Mouse (Mus musculus): ENCODE measurements around the gene Dyrk3. TPM values are rescaled to one million over a fixed set of nuclear protein-coding genes. Genes with fewer than 3 reads are reported as not detected.

The Dyrk3 gene
- polyA plus RNA-seq (2012; rRNA removed; ENCODE audit: low replicate concordance), result 0.17 and 3.6 TPM in 2 replicates

DNA sequence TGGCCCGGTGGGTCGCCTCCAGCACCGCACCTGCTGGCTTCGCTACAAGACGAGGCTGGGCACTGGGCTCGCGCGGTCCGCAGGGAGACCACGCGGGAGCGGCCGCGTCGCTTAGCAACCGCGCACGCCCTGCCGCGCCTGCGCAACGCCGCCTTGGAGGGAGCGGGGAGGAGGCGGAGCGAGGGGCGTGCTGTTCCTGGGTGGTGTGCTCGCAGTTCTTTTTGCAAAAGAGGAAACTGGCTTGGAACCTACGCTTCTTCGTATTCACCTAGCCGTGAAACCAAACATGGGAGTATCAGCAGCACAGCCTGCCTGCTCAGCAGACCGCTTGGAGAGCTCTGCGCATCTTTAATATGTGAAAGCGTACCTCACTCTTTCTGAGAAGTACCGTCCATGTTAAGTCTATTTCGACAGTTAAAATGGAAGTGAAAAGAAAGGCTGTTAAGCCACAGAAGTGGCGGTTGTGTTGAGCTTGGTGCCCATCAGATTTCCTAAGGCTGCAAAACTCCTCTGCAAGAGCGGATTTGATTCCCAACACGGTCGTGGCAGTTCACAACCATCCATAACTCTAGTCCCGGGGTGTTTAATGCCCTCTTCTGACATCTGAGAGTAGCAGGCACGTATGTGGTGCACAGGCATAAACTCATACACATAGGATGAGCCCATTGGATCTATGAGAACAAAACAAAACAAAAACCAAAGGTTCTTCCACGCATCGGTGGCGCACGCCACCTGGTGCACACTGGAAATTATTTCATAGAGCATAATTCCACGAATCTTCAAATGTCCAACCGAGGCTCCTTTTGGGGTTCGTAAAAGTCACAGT is at the start of gene Dyrk3:
Gene Dyrk3 (minus strand): TSS at position 150 of the 826 bp plus-strand sequence.

DNA sequence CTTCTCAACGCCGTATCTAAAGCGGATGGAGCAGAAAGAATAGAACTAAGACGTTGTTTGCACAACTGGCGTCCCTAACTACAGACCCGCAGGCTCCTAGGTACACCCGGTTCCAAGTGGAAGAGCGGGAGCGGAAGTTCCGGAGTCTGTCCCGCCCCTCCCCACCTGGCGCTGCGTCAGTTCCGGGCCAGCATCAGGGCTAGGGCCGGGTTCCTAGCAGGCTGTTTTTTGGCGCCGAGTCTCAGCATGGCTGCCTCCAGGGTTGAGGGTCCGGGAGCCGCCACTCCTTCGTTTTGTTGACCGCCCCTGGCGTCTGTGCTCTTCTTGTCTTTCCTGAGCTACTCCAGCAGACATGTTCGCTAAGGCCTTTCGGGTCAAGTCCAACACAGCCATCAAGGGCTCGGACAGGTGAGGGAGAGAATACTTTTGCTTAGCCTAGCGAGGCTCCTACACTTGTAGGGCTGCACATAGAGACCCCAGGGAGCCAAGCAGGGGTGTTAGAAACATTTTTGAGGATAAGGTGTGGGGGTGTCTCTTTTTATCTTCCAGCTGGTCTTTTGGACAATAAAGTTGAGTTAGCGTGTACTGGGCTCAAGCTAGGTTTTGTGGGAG is 15.0 kb upstream of the Dyrk3 start, which contains the start of gene Eif2d:
Gene Eif2d (plus strand): TSS at position 164 of the 612 bp plus-strand sequence.

GRCm38 (mm10) chr1:131097700-131098094 is 40.4 kb downstream of the Dyrk3 start, which contains the start of gene Mapkapk2:
Gene Mapkapk2 (minus strand): TSS chr1:131097826.

Other genes starting within 250 kb of the Dyrk3 start
- gene Il20, start 226.9 kb downstream of the Dyrk3 start, polyA plus RNA-seq (2012; rRNA removed; ENCODE audit: low replicate concordance), result not detected in 2 replicates
- gene Il19, start 198.2 kb downstream of the Dyrk3 start, polyA plus RNA-seq (2012; rRNA removed; ENCODE audit: low replicate concordance), result not detected in 2 replicates
- gene Il10, start 118.5 kb downstream of the Dyrk3 start, polyA plus RNA-seq (2012; rRNA removed; ENCODE audit: low replicate concordance), result 0.14 and 0.17 TPM in 2 replicates
- gene Mapkapk2, start 40.5 kb downstream of the Dyrk3 start, polyA plus RNA-seq (2012; rRNA removed; ENCODE audit: low replicate concordance), result 102 and 122 TPM in 2 replicates
- gene Eif2d, start 14.8 kb upstream of the Dyrk3 start, polyA plus RNA-seq (2012; rRNA removed; ENCODE audit: low replicate concordance), result 36.1 and 48.1 TPM in 2 replicates
- 4.8 and 15.1 TPM in 2 replicates for gene Rassf5, start 106.9 kb upstream of the Dyrk3 start, polyA plus RNA-seq (2012; rRNA removed; ENCODE audit: low replicate concordance)
- 18.2 and 33.1 TPM in 2 replicates for gene Ikbke, start 141.3 kb upstream of the Dyrk3 start, polyA plus RNA-seq (2012; rRNA removed; ENCODE audit: low replicate concordance)

All from subcutaneous adipose tissue, adult 2 months (tissue).